Mouse (Mus musculus) liver, postnatal 0 days (tissue): ENCODE results near the gene Scly. TPM values are rescaled to one million over a fixed set of nuclear protein-coding genes. Genes with fewer than 3 reads are reported as not detected.

Source experiments
- ATAC-seq: fragments of 200-750 bp; cut with Nextera tagmentation; 2 replicates; pipeline ENCODE4 v1.8.0; 2017; ENCODE audit warnings: mild to moderate bottlenecking, moderate library complexity
- DNase-seq: peaks from one replicate; pipeline ENCODE4 v3.0.0-alpha.2; 2016
- H3K27ac ChIP-seq: fragments of 300-500 bp; sonication (generic); 2 replicates; pipeline ENCODE4 v1.5.1; 2014; ENCODE audit warnings: antibody characterized with exemption, moderate library complexity, mild to moderate bottlenecking, low read depth
- H3K27me3 ChIP-seq: fragments of 300-500 bp; sonication (generic); 2 replicates; pipeline ENCODE4 v1.6.1; 2014; ENCODE audit warnings: low read length, control low read depth, mixed read lengths; ENCODE audit not compliant: insufficient read depth
- H3K36me3 ChIP-seq: fragments of 300-500 bp; sonication (generic); replicated peaks from 2 replicates; pipeline ENCODE4 v1.6.1; 2014; ENCODE audit warnings: mild to moderate bottlenecking, control low read depth, low read length, moderate library complexity, mixed read lengths; ENCODE audit not compliant: insufficient read depth
- H3K4me1 ChIP-seq: fragments of 300-500 bp; sonication (generic); 2 replicates; pipeline ENCODE4 v1.6.1; 2014; ENCODE audit warnings: antibody characterized with exemption, mild to moderate bottlenecking, control low read depth; ENCODE audit not compliant: insufficient read depth
- H3K4me2 ChIP-seq: fragments of 300-500 bp; sonication (generic); 2 replicates; pipeline ENCODE4 v1.6.1; 2014; ENCODE audit warnings: low read depth, mild to moderate bottlenecking, low read length, moderate library complexity, mixed read lengths
- H3K4me3 ChIP-seq: fragments of 300-500 bp; sonication (generic); 2 replicates; pipeline ENCODE4 v1.5.1; 2014; ENCODE audit warnings: low read depth, low read length
- H3K9ac ChIP-seq: fragments of 300-500 bp; sonication (generic); replicated peaks from 2 replicates; pipeline ENCODE4 v1.6.1; 2014; ENCODE audit warnings: mild to moderate bottlenecking, moderate library complexity
- H3K9me3 ChIP-seq: fragments of 300-500 bp; sonication (generic); 2 replicates; pipeline ENCODE4 v1.6.1; 2016; ENCODE audit warnings: mild to moderate bottlenecking, control low read depth, low read length, mixed read lengths
- CTCF ChIP-seq: sonication (generic); IDR thresholded peaks from 2 replicates; pipeline ENCODE4 v1.5.1; 2016; ENCODE audit warnings: antibody characterized with exemption, low read depth
- EP300 ChIP-seq: IDR thresholded peaks from 2 replicates; pipeline ENCODE4 v1.6.1; 2016; ENCODE audit warnings: antibody characterized with exemption, low read depth, mild to moderate bottlenecking
- WGBS: fragments of 180-500 bp; shearing (Covaris S2); extraction: QIAGEN DNeasy Blood & Tissue Kit; methylation state at CpG from one replicate; pipeline ENCODE4 v1.1.7; 2014; ENCODE audit not compliant: insufficient replicate concordance; 5-methylcytosine and 5-hydroxymethylcytosine counted together
- polyA plus RNA-seq: library from polyadenylated mRNA; unstranded; fragments of >200 nt; fragmentation: Nextera tagmentation; extraction: Ambion mirVana; gene quantifications from 2 replicates; pipeline ENCODE4 v1.2.1, GENCODE M21; 2015

The Scly gene
- polyA plus RNA-seq, 1 experiment from 2014 or later: 26.5 TPM

DNA sequence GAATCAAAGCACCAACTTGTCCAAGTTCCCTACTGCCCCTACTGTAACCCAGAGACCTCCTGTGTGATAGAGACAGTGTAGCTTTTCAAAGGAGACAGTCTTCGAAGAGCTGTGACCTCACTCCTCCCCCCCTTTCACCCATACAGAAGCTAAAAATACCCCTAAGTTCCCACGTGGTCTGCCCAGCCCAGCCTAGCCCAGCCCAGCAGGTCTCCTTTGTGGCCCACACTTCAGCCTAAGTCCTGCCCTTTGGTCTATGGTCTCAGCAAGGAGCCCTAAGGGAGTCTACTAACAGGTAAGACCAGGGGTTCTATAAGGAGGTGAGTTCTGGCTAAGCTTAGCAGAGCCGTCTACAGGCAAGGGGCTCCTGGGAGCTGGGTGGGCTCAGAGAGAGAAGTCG is 52.7 kb downstream of the Scly start, which contains the start of gene Klhl30:
Gene Klhl30 (plus strand): TSS at position 176 of the 400 bp plus-strand sequence.
- no peak for TF ChIP-seq EP300
- TF ChIP-seq CTCF: no peak
- Histone ChIP-seq H3K9ac (no peak within 1 kb of the TSS), H3K27me3 (peaks cover 10% of the 10 kb centered on the region), H3K4me2 (no peak within 1 kb of the TSS), H3K36me3 (no peaks in the 10 kb centered on the region), H3K4me3 (no peak within 1 kb of the TSS), H3K27ac (no peak within 1 kb of the TSS), H3K4me1 (no peaks in the 10 kb centered on the region), H3K9me3 (no peaks in the 10 kb centered on the region)
- WGBS: 48% methylated on average over 4 of the region's 4 CpGs
- DNase-seq: no peak
- ATAC-seq: no peak

DNA sequence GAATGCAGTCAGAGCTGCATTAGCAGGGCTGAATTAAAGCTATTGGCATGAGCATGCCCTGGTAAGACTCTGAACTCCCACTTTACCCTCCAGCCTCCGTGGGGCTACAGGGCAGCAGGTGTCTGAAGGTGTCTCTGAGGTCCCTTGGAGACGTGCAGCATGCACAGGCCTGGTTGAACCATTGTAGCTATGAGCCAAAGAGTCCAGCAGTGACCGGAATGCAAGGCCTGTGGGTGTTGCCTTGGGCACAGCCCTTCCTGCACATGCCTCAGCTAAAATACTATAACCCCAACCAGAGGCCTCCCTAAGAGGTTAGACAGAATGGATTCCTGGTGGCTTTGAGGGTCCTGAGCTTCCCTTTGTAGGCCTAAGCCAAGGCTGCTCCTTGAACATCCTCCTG is 53.1 kb downstream of the Scly start:
- no peak for TF ChIP-seq CTCF
- TF ChIP-seq EP300: no peak
- H3K27ac ChIP-seq: no peak overlapping the region
- no peak overlapping the region for H3K9ac ChIP-seq
- ATAC-seq (no peak), DNase-seq (no peak)
- peaks cover 6% of the 10 kb centered on the region for H3K27me3 ChIP-seq
- no peak overlapping the region for H3K4me3 ChIP-seq
- 57% methylated on average over 3 of the region's 3 CpGs for WGBS
- no peaks in the 10 kb centered on the region for H3K9me3 ChIP-seq
- H3K36me3 ChIP-seq: no peaks in the 10 kb centered on the region
- H3K4me2 ChIP-seq: no peak overlapping the region
- no peaks in the 10 kb centered on the region for H3K4me1 ChIP-seq

DNA sequence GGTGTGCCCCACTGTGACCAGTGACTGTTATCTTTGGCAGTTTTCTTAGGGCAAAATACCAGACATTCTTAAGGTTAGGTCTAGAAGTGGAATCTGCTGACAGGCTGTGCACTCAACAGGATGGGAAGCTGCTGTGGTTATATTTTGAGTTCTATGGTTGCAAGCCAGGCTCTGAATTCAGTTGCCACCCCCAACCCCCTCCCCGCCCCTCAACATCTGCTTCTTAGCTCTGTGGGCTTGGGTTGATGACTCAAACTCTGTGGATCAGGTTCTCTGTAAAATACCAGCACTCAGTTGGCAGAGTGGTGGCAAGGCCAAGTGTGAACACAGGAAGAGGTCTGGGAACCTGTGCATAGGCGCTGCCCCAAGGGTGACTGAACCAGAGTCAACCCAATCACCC is 54.1 kb downstream of the Scly start:
- Histone ChIP-seq H3K27ac (no peak overlapping the region), H3K36me3 (no peaks in the 10 kb centered on the region), H3K27me3 (no peaks in the 10 kb centered on the region), H3K9me3 (no peaks in the 10 kb centered on the region), H3K4me1 (no peaks in the 10 kb centered on the region), H3K9ac (no peak overlapping the region), H3K4me2 (no peak overlapping the region), H3K4me3 (no peak overlapping the region)
- DNase-seq: no peak
- TF ChIP-seq EP300 (no peak), CTCF (no peak)
- 86% methylated on average over 2 of the region's 2 CpGs for whole genome bisulfite sequencing
- ATAC-seq: no peak

DNA sequence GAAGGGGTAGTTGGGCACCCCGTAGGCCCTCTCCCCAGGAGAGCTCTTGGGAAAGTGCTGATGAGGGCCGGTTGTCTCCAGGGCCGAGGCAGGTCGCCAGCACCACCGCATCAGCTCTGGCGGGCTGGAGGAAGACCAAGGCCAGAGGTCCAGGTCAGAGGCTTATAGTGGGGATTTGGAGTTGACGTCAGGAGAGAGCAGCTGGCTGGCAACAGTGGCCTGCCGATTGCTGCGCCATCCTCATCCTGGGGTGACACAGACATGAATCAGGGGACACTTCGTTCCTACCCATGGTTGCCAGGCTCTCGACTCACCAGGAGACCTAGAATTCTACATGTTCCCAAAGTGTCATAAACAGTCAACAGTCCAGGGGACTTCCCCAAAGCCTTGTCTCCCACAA is 58.0 kb downstream of the Scly start:
- H3K4me1 ChIP-seq: no peaks in the 10 kb centered on the region
- WGBS: 79% methylated on average over 11 of the region's 11 CpGs
- H3K4me3 ChIP-seq: no peak overlapping the region
- no peaks in the 10 kb centered on the region for H3K27me3 ChIP-seq
- H3K36me3 ChIP-seq: no peaks in the 10 kb centered on the region
- no peak overlapping the region for H3K4me2 ChIP-seq
- no peak overlapping the region for H3K27ac ChIP-seq
- no peak overlapping the region for H3K9ac ChIP-seq
- no peak for DNase-seq
- ATAC-seq: no peak
- H3K9me3 ChIP-seq: no peaks in the 10 kb centered on the region
- TF ChIP-seq CTCF (no peak), EP300 (no peak)

DNA sequence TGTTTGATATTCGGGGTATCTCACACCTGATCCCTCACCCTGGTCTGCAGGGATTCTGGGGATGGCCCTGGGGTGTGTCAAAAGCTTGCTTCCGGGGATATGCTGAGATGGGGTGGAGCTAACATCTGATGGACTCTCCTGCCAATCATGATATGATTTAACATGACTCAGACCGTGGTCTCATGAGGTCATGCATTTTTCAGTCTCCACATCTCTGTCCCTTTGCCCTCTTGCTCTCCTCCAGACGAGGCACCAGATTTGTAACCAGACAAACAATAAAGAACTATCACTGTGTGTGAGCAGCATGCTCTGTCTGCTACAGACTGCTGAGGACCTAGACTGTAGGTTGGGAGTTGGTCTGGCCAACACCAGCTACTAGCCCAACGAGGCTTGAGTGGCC is 64.0 kb downstream of the Scly start:
- Histone ChIP-seq H3K9ac (no peak overlapping the region), H3K27ac (no peak overlapping the region), H3K27me3 (0 out of 2 replicates have a peak, but pooled peaks cover 3% of the 10 kb centered on the region), H3K4me3 (no peak overlapping the region), H3K4me1 (peaks cover 14% of the 10 kb centered on the region), H3K4me2 (no peak overlapping the region), H3K36me3 (no peaks in the 10 kb centered on the region), H3K9me3 (peaks cover 4% of the 10 kb centered on the region)
- WGBS: 72% methylated on average over 5 of the region's 5 CpGs
- ATAC-seq: no peak
- DNase-seq: no peak
- TF ChIP-seq EP300 (no peak), CTCF (no peak)

DNA sequence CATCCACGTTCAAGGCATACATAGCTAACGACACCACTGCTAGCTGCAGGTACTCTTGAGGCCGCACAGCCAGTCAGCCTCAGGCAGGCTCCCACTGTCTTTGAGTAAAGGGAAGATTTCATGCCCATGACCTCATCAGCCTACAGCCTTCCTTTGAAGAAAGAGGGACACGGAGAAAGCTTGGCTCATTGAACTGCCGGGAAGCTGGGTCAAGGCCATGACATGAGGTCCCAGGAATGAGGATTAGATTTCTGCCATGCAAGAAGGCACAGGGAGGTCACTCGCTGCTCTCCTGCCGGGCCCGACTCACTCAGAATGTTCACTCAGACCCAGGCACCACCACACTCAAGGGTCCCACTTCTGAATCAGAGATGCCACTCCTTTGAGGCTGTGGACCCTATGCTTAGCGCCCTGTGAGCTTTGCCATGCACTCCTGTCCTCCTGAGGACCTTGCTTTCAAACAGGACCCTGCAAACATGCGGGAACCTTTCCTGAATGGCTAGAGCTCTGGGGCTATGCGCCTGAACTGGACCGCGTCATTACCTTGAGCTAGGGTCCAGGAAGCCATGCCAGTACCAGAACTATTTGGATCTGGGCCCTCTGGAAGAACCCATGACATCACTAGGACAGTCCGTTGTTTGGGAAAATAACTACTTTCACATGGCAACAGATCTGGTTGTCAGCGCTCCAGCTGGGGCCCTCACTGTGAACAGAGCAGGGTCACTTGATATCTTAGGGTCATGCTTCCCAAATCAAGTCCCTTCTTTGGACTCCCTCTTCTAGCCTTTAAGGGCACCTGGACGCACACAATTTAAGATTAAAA is 66.9 kb downstream of the Scly start:
- no peak overlapping the region for H3K9ac ChIP-seq
- H3K27me3 ChIP-seq: 0 out of 2 replicates have a peak, but pooled peaks cover 3% of the 10 kb centered on the region
- peaks cover 4% of the 10 kb centered on the region for H3K9me3 ChIP-seq
- H3K27ac ChIP-seq: no peak overlapping the region
- 89% methylated on average over 16 of the region's 16 CpGs for WGBS
- H3K4me1 ChIP-seq: peaks cover 15% of the 10 kb centered on the region
- no peaks in the 10 kb centered on the region for H3K36me3 ChIP-seq
- ATAC-seq (no peak), DNase-seq (no peak)
- H3K4me2 ChIP-seq: no peak overlapping the region
- TF ChIP-seq CTCF (no peak), EP300 (no peak)
- H3K4me3 ChIP-seq: no peak overlapping the region
